Mouse (Mus musculus): Measurements from ENCODE around the gene Tox4. TPM values are rescaled to one million over a fixed set of nuclear protein-coding genes. Genes with fewer than 3 reads are reported as not detected.
"Not testable (repeated sequence)": the region's sequence is repeated elsewhere in the genome, so short reads cannot be mapped to it uniquely, and the experiment has no call there.

The Tox4 gene
- polyA plus RNA-seq, 1 experiment = 25.6 TPM

DNA sequence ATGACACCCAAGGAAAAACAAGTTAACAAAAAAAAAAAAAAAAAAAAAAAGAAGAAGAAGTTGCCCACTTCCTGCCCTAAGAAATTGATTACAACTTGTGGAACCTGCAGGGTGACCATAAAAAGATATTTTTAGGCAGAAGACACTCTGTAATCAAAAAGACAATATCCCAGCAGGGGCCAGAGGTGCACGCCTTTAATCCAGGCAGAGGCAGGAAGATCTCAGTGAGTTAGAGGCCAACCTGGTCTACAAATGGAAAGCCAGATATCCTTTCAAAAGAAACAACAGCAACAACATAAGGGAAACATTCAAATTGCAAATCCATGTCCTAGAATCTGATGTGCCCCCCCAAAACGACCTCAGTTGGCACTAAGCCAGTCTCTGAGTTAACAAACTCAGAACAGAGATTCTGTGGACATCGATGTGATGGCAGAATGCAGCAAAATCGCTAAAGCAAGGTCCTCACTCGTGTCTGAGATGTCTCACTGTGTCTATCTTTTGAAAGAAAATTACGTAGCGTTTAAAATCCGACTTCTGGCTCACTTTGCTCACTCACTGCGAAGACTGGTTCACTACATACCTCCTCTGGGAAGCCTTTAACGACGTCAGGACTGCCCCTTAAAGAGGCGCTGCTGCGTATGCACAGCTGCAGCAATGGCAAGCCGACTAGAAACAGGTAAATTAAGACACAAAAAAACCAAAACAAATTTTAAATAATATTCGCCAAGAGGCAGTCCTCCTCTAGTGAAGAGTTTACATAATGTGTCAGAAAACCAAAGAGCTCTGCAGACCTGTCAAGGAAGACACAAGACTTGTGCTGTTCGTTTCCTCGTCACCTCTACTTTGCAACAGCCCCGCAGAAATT is 22.4 kb upstream of the Tox4 start:
- no peaks in the 10 kb centered on the region for H3K4me1 ChIP-seq (ENCODE audit: control insufficient read depth, insufficient read depth, low read length)
- WGBS = 3% methylated on average over 18 of the region's 18 CpGs
- peak overlapping the region; percentile 85 for H3K4me3 ChIP-seq (replicated peaks; ENCODE audit: control insufficient read depth, low read depth, low read length)
- H3K27ac ChIP-seq (ENCODE audit: control insufficient read depth, insufficient read depth, low read depth, low read length, poor library complexity) = 0 out of 2 replicates have a peak overlapping the region, but pooled peaks have one; percentile 94
- TF ChIP-seq CTCF (IDR thresholded peaks at IDR 0.05; ENCODE audit: control insufficient read depth, insufficient read depth, low read length) (no peak), POLR2A (IDR thresholded peaks at IDR 0.05; ENCODE audit: borderline replicate concordance, control insufficient read depth, low read depth, low read length) (no peak)

DNA sequence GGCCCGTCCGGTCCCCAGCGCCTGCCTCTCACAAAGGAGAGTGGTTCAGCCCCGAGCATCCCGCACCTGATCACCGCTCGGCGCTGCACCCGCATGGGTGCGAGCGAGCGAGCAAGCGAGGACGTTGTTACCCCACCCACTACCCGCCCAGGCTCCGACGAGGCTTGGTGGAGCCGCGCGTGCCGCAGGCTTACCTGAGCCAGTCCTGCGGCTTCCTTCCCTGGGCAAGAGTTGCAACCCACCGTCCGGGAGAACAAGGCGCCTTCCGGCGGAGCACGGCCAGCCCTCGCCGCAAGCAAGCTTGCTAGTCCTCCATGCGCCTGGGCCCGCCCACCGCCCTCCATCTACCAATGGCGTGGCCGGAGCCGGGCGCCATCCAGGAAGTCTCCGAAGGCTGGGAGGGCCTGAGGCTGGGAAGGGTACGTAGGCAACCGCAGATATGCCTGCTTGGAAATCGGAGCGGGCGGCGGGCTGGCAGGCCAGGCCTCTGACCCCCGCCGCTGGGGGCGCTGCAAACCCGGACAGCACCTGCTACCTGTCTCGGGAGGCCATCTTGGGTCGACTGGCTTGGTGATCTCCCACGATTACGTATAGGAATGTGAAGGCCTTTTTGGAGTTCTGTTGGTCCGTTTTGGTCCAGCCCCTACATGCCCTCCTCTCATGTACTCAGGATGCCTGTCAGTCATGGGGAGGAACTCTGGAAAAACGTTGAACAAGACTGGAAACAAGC is 21.3 kb upstream of the Tox4 start, which contains the start of gene Chd8:
Gene Chd8 (minus strand): TSS at position 297 of the 730 bp plus-strand sequence.
- peak within 1 kb of the TSS; percentile 85 for H3K4me3 ChIP-seq (replicated peaks; ENCODE audit: control insufficient read depth, low read depth, low read length)
- H3K4me1 ChIP-seq (ENCODE audit: control insufficient read depth, insufficient read depth, low read length) = no peaks in the 10 kb centered on the region
- WGBS = under 1% methylated on average over 54 of the region's 54 CpGs
- H3K27ac ChIP-seq (ENCODE audit: control insufficient read depth, insufficient read depth, low read depth, low read length, poor library complexity) = peak within 1 kb of the TSS; percentile 94
- TF ChIP-seq CTCF (IDR thresholded peaks at IDR 0.05; ENCODE audit: control insufficient read depth, insufficient read depth, low read length) = peak; percentile 87
- peak; percentile 89 for TF ChIP-seq POLR2A (IDR thresholded peaks at IDR 0.05; ENCODE audit: borderline replicate concordance, control insufficient read depth, low read depth, low read length)

DNA sequence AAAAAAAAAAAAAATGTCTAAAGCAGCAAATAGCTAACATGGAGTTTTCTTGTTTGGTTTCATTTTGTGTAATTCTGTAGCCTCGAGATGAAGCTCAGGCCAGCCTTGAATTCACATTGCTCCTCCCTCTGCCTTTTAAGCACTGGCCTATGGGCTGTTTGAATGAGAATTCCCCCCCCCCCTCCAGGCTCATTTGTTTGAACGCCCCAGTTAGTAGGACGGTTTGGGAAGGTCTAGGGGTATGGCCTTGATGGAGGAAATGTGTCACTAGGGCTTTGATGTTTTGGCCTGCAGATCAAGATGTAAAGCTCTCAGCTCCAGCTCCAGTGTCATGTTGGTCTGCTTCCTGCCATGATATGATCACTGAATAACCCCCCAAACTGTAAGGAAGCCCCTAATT is 6.2 kb upstream of the Tox4 start:
- TF ChIP-seq POLR2A (IDR thresholded peaks at IDR 0.05; ENCODE audit: borderline replicate concordance, control insufficient read depth, low read depth, low read length) (no peak), CTCF (IDR thresholded peaks at IDR 0.05; ENCODE audit: control insufficient read depth, insufficient read depth, low read length) (no peak)
- WGBS = 73% methylated on average over 3 of the region's 3 CpGs
- H3K4me1 ChIP-seq (ENCODE audit: control insufficient read depth, insufficient read depth, low read length) = no peaks in the 10 kb centered on the region
- H3K27ac ChIP-seq (ENCODE audit: control insufficient read depth, insufficient read depth, low read depth, low read length, poor library complexity) = no peak overlapping the region
- no peak overlapping the region for H3K4me3 ChIP-seq (replicated peaks; ENCODE audit: control insufficient read depth, low read depth, low read length)

DNA sequence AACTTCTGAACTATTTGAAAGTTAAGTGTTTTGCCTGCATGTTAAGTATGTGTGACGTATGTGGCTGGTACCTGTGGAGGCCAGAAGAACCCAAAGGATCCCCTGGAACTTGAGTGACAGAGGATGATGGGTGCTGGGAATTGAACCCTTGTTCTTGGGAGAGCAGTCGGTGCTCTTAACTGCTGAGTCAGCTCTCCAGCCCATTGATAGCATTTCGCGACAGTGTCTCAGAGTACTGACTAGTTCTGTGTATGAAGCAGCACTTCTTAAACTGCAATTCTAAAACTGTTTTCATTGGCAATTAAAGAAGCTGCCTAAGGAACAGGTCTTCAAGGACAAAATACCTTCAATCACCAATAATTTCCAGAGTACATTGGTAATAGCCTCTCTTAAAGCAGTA is 1.7 kb upstream of the Tox4 start:
- H3K27ac ChIP-seq (ENCODE audit: control insufficient read depth, insufficient read depth, low read depth, low read length, poor library complexity) = no peak overlapping the region
- TF ChIP-seq POLR2A (IDR thresholded peaks at IDR 0.05; ENCODE audit: borderline replicate concordance, control insufficient read depth, low read depth, low read length) = no peak
- no peak for TF ChIP-seq CTCF (IDR thresholded peaks at IDR 0.05; ENCODE audit: control insufficient read depth, insufficient read depth, low read length)
- H3K4me1 ChIP-seq (ENCODE audit: control insufficient read depth, insufficient read depth, low read length) = no peaks in the 10 kb centered on the region
- WGBS = 88% methylated on average over 4 of the region's 4 CpGs
- no peak overlapping the region for H3K4me3 ChIP-seq (replicated peaks; ENCODE audit: control insufficient read depth, low read depth, low read length)

DNA sequence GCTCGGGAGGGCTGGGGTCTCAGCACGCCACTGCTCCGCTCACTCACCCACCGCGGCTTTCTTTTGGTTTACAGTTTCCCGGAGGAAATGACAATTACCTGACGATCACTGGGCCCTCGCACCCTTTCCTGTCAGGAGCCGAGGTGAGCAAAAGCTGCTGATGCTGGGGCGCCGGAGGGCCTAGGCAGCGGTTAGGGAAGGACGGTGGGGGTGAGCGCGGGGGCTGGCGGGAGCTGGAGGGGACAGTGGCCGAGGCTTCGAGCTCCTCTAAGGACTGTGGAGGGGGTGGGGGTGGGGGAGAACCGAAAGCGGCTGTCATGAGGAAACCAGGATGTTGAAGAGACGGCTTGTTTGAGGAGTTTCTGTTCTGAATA is 788 bp downstream of the Tox4 start:
- peak overlapping the region; percentile 99 for H3K4me3 ChIP-seq (replicated peaks; ENCODE audit: control insufficient read depth, low read depth, low read length)
- H3K27ac ChIP-seq (ENCODE audit: control insufficient read depth, insufficient read depth, low read depth, low read length, poor library complexity) = peak overlapping the region; percentile 85
- H3K4me1 ChIP-seq (ENCODE audit: control insufficient read depth, insufficient read depth, low read length) = no peaks in the 10 kb centered on the region
- TF ChIP-seq CTCF (IDR thresholded peaks at IDR 0.05; ENCODE audit: control insufficient read depth, insufficient read depth, low read length) = no peak
- TF ChIP-seq POLR2A (IDR thresholded peaks at IDR 0.05; ENCODE audit: borderline replicate concordance, control insufficient read depth, low read depth, low read length) = no peak
- WGBS = under 1% methylated on average over 21 of the region's 21 CpGs

DNA sequence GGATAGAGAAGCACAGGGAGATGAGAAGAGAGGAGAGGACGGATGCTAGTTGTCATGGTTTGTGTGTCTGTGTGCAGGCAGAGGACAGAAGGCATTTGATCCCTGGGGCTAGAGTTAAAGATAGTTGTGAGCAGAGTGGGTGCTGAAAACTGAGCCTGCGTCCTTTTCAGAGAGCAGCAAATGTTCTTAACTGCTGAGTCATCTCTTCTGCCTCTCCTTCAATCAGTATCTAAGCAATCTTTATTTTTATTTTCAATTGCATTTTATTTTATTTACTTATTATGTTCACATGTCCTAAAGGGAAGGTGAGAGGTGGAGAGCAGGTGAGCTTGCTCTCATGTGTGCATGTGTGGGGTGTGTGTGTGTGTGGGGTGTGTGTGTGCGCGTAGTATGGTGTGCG is 4.7 kb downstream of the Tox4 start:
- Histone ChIP-seq H3K27ac (ENCODE audit: control insufficient read depth, insufficient read depth, low read depth, low read length, poor library complexity) (no peak overlapping the region), H3K4me1 (ENCODE audit: control insufficient read depth, insufficient read depth, low read length) (no peaks in the 10 kb centered on the region), H3K4me3 (replicated peaks; ENCODE audit: control insufficient read depth, low read depth, low read length) (no peak overlapping the region)
- no peak for TF ChIP-seq POLR2A (IDR thresholded peaks at IDR 0.05; ENCODE audit: borderline replicate concordance, control insufficient read depth, low read depth, low read length)
- no peak for TF ChIP-seq CTCF (IDR thresholded peaks at IDR 0.05; ENCODE audit: control insufficient read depth, insufficient read depth, low read length)
- 89% methylated on average over 5 of the region's 5 CpGs for WGBS

DNA sequence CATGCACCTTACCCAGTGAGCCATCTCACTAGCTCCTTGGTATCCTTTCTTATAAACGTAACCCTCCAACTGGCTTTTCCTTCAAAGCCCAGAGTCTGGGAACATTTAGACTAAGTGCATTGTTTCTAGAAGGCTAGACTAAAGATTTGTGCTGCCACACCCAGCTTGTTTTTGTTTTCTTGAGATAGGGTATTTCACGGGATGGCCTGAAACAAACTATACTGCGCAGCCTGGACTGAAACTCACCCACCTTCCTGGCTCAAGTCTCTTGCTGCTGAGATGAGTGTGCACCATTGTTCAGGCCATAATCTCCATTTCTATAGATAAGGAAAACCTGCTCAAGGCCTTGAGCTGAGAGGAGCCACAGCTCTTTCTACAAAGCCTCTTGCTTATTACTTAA is 5.2 kb downstream of the Tox4 start:
- TF ChIP-seq POLR2A (IDR thresholded peaks at IDR 0.05; ENCODE audit: borderline replicate concordance, control insufficient read depth, low read depth, low read length) = no peak
- no peak for TF ChIP-seq CTCF (IDR thresholded peaks at IDR 0.05; ENCODE audit: control insufficient read depth, insufficient read depth, low read length)
- no peak overlapping the region for H3K4me3 ChIP-seq (replicated peaks; ENCODE audit: control insufficient read depth, low read depth, low read length)
- no peak overlapping the region for H3K27ac ChIP-seq (ENCODE audit: control insufficient read depth, insufficient read depth, low read depth, low read length, poor library complexity)
- 85% methylated on average over 3 of the region's 3 CpGs for WGBS
- no peaks in the 10 kb centered on the region for H3K4me1 ChIP-seq (ENCODE audit: control insufficient read depth, insufficient read depth, low read length)

DNA sequence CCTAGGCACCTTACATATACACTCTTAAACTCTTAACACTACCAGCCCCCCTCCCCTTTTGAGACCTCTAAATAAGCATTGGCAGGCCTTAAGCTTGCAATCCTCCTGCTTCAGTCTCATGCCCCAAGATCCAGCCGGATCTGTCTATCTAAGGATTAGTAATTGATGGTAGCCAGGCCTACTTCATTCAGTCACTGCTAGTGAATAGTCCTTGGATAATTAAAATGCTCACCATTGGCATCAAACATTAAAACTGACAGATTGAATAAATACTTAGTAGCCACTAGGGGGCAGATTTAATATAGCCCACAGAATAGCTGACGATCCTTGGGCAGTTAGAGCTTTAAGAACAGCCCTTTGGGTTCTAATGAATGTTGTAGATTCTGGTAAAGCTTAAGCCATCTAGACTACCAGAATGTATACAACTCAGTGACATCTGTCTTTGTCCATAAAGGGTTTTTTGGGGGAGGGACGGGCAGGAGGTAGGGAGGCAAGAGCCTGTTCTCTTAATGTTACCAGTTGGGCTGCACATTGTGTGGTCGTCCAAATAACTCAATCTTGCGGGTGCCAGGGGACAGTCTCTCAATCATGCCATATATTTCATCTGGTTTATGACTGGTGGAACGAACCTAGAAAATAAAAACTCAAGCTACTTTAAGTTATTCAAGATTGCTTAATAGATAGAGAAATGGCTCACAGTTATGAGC is 16.8 kb downstream of the Tox4 start:
- no peak overlapping the region for H3K4me3 ChIP-seq (replicated peaks; ENCODE audit: control insufficient read depth, low read depth, low read length)
- TF ChIP-seq POLR2A (IDR thresholded peaks at IDR 0.05; ENCODE audit: borderline replicate concordance, control insufficient read depth, low read depth, low read length) (no peak), CTCF (IDR thresholded peaks at IDR 0.05; ENCODE audit: control insufficient read depth, insufficient read depth, low read length) (no peak)
- 70% methylated on average over 6 of the region's 6 CpGs for WGBS
- H3K27ac ChIP-seq (ENCODE audit: control insufficient read depth, insufficient read depth, low read depth, low read length, poor library complexity) = no peak overlapping the region
- H3K4me1 ChIP-seq (ENCODE audit: control insufficient read depth, insufficient read depth, low read length) = no peaks in the 10 kb centered on the region

DNA sequence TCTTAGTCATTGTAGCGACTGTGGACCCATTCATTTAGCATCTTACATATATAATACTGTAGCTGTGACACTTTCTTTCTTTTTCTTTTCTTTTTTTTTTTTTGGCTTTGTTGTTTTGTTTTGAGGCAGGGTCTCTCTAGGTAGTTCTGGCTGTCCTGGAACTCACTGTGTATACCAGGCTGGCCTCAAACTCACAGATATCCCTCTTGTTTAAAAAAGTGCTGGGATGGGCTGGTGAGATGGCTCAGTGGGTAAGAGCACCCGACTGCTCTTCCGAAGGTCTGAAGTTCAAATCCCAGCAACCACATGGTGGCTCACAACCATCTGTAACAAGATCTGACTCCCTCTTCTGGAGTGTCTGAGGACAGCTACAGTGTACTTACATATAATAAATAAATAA is 24.6 kb downstream of the Tox4 start:
- not testable (repeated sequence) for H3K27ac ChIP-seq (ENCODE audit: control insufficient read depth, insufficient read depth, low read depth, low read length, poor library complexity); H3K4me1 ChIP-seq (ENCODE audit: control insufficient read depth, insufficient read depth, low read length); H3K4me3 ChIP-seq (replicated peaks; ENCODE audit: control insufficient read depth, low read depth, low read length)
- WGBS = 82% methylated on average over 3 of the region's 3 CpGs
